Mouse (Mus musculus) brain, adult 2 months (tissue): ENCODE measurements around the gene Irf2bp2.
"Not testable (repeated sequence)": the region's sequence is repeated elsewhere in the genome, so short reads cannot be mapped to it uniquely, and the experiment has no call there.

Source experiments
- DNase-seq: peaks from one replicate; pipeline ENCODE4 v3.0.0; 2011; ENCODE audit warnings: low read depth, low spot score

Gene Irf2bp2

GRCm38 (mm10) chr8:126602641-126603040, 8.9 kb upstream of the Irf2bp2 start:
- DNase-seq = peak; percentile 79

- no peak for DNase-seq
Measured at GRCm38 (mm10) chr8:126601325-126601724, 7.5 kb upstream of the Irf2bp2 start.

GRCm38 (mm10) chr8:126600816-126601243, 7.0 kb upstream of the Irf2bp2 start:
- DNase-seq = no peak

GRCm38 (mm10) chr8:126600388-126600787, 6.6 kb upstream of the Irf2bp2 start:
- DNase-seq = not testable (repeated sequence)

- DNase-seq = no peak
Measured at GRCm38 (mm10) chr8:126599297-126599696, 5.5 kb upstream of the Irf2bp2 start.

GRCm38 (mm10) chr8:126598218-126598617, 4.4 kb upstream of the Irf2bp2 start:
- no peak for DNase-seq

- DNase-seq = no peak
Measured at GRCm38 (mm10) chr8:126596721-126597120, 2.9 kb upstream of the Irf2bp2 start.

GRCm38 (mm10) chr8:126596097-126596634, 2.4 kb upstream of the Irf2bp2 start:
- peak; percentile 97 for DNase-seq

GRCm38 (mm10) chr8:126595204-126596061, 1.6 kb upstream of the Irf2bp2 start:
- peak; percentile 85 for DNase-seq

GRCm38 (mm10) chr8:126594481-126595000, 755 bp upstream of the Irf2bp2 start:
- DNase-seq = peak; percentile 100

GRCm38 (mm10) chr8:126592771-126593571, 815 bp downstream of the Irf2bp2 start:
- peak; percentile 56 for DNase-seq

GRCm38 (mm10) chr8:126592381-126592770, 1.4 kb downstream of the Irf2bp2 start:
- DNase-seq = peak; percentile 66

GRCm38 (mm10) chr8:126591821-126592268, 1.9 kb downstream of the Irf2bp2 start:
- peak; percentile 90 for DNase-seq

- DNase-seq = peak; percentile 72
Measured at GRCm38 (mm10) chr8:126591141-126591820, 2.5 kb downstream of the Irf2bp2 start.

- DNase-seq = no peak
Measured at GRCm38 (mm10) chr8:126590599-126590998, 3.2 kb downstream of the Irf2bp2 start.

GRCm38 (mm10) chr8:126590024-126590529, 3.7 kb downstream of the Irf2bp2 start:
- DNase-seq = peak; percentile 69

GRCm38 (mm10) chr8:126589507-126590023, 4.2 kb downstream of the Irf2bp2 start:
- no peak for DNase-seq

- DNase-seq = no peak
Measured at GRCm38 (mm10) chr8:126588636-126589506, 4.9 kb downstream of the Irf2bp2 start.

- DNase-seq = no peak
Measured at GRCm38 (mm10) chr8:126587836-126588503, 5.8 kb downstream of the Irf2bp2 start.
